Mouse (Mus musculus) Patski (cell line): Measurements from ENCODE around the gene Far2. TPM values are rescaled to one million over a fixed set of nuclear protein-coding genes. Genes with fewer than 3 reads are reported as not detected.

Source experiments
- ATAC-seq: fragments of 100-300 bp; one replicate; pipeline ENCODE4 v1.8.0; 2021
- CTCF ChIA-PET: fragments of 350-600 bp; sonication (Branson Sonifier 250); formaldehyde crosslinking; loops from one replicate; lab custom pipeline; 2022; ENCODE audit warnings: inconsistent platforms; lab: Charles Lee
- POLR2A ChIA-PET: fragments of 350-600 bp; sonication (Branson Sonifier 250); formaldehyde crosslinking; loops from one replicate; lab custom pipeline; 2022; ENCODE audit warnings: antibody characterized with exemption, inconsistent platforms; lab: Charles Lee
- DNase-seq: peaks from one replicate; pipeline ENCODE4 v3.0.0-alpha.2; 2011; ENCODE audit warnings: low read depth, low spot score
- H3K27me3 ChIP-seq: fragments of 371-371 bp; one replicate; pipeline ENCODE4 v1.5.1; 2021
- CTCF ChIP-seq: fragments of 100-300 bp; IDR thresholded peaks from one replicate; pipeline ENCODE4 v1.5.1; 2021
- in situ Hi-C: fragments of 300-500 bp; cut with MboI; formaldehyde crosslinking; loops from 3 replicates; pipeline ENCODE4 v1.11.1; 2018; ENCODE audit warnings: low pct_unique_long_range_greater_than_20kb, mixed read lengths
- polyA plus RNA-seq: library from polyadenylated mRNA; unstranded; gene quantifications from one replicate; pipeline ENCODE4 v1.2.3, GENCODE M21; 2021

Far2 gene
- polyA plus RNA-seq, 1 experiment from 2014 or later, result 1.2 TPM

- POLR2A ChIA-PET, result no interaction called here
- TF ChIP-seq CTCF, result no peak
- ATAC-seq (no peak), DNase-seq (no peak)
- in situ Hi-C loops, result loop anchor here (10.0 kb wide), 2 partner anchors 698 to 868 kb away; no protein-coding TSS in a partner anchor
- CTCF ChIA-PET, result interaction anchor here (0.9 kb wide), 1 partner anchor 25 kb away, joined by 3 read pairs; no protein-coding TSS in a partner anchor
- no peaks in the 10 kb centered on the region for H3K27me3 ChIP-seq
Measured at GRCm38 (mm10) chr6:148216752-148217151, 169.7 kb downstream of the Far2 start.

GRCm38 (mm10) chr6:148218235-148219076 lies 171.4 kb downstream of the Far2 start:
- ChIA-PET POLR2A (no interaction called here), CTCF (no interaction called here)
- DNase-seq (no peak), ATAC-seq (no peak)
- in situ Hi-C loops, result loop anchor here (10.0 kb wide), 2 partner anchors 696 to 866 kb away; no protein-coding TSS in a partner anchor
- no peaks in the 10 kb centered on the region for H3K27me3 ChIP-seq
- TF ChIP-seq CTCF, result no peak

GRCm38 (mm10) chr6:148222686-148223085 lies 175.6 kb downstream of the Far2 start:
- POLR2A ChIA-PET, result no interaction called here
- in situ Hi-C loops, result no loop called here
- no peak for TF ChIP-seq CTCF
- no peaks in the 10 kb centered on the region for H3K27me3 ChIP-seq
- CTCF ChIA-PET, result interaction anchor here (2.4 to 2.8 kb wide), 2 partner anchors 9 to 26 kb away, joined by 7 to 17 read pairs; no protein-coding TSS in a partner anchor
- DNase-seq (no peak), ATAC-seq (no peak)

GRCm38 (mm10) chr6:148227542-148227941 lies 180.5 kb downstream of the Far2 start:
- ATAC-seq, result no peak
- no peaks in the 10 kb centered on the region for H3K27me3 ChIP-seq
- POLR2A ChIA-PET, result no interaction called here
- CTCF ChIA-PET, result no interaction called here
- no peak for DNase-seq
- in situ Hi-C loops, result no loop called here
- no peak for TF ChIP-seq CTCF

Other genes starting within 250 kb of the Far2 start
- gene Ergic2, start 165.1 kb downstream of the Far2 start, polyA plus RNA-seq, result 123 TPM